Mouse (Mus musculus) G1E (cell line): ENCODE results near the gene Lmtk2. TPM values are rescaled to one million over a fixed set of nuclear protein-coding genes. Genes with fewer than 3 reads are reported as not detected.

Source experiments
- ATAC-seq: 2 replicates; pipeline ENCODE4 v1.8.0; 2016; ENCODE audit warnings: mild to moderate bottlenecking; ENCODE audit not compliant: insufficient number of reproducible peaks, poor library complexity, low FRiP score, severe bottlenecking; ENCODE audit errors: extremely low read depth
- DNase-seq: peaks from one replicate; pipeline ENCODE4 v3.0.0; 2012; ENCODE audit warnings: low spot score
- H3K27me3 ChIP-seq: 2 replicates; pipeline ENCODE4 v1.6.1; 2012; ENCODE audit warnings: mild to moderate bottlenecking, low read length, inconsistent platforms; ENCODE audit not compliant: insufficient read depth
- H3K36me3 ChIP-seq: replicated peaks from 2 replicates; pipeline ENCODE3; 2012; ENCODE audit warnings: mild to moderate bottlenecking, inconsistent platforms
- H3K4me1 ChIP-seq: 2 replicates; pipeline ENCODE4 v1.6.1; 2012; ENCODE audit warnings: low read depth, low read length, inconsistent platforms, mixed read lengths; ENCODE audit not compliant: insufficient read depth
- H3K4me3 ChIP-seq: 2 replicates; pipeline ENCODE4 v1.5.1; 2012; ENCODE audit warnings: low read depth, mild to moderate bottlenecking, inconsistent platforms, low read length, moderate library complexity, mixed read lengths
- H3K9me3 ChIP-seq: replicated peaks from 2 replicates; pipeline ENCODE4 v1.6.1; 2012; ENCODE audit warnings: inconsistent platforms
- CTCF ChIP-seq: IDR thresholded peaks from 2 replicates; pipeline ENCODE4 v1.5.1; 2012; ENCODE audit warnings: low read depth, low read length, inconsistent platforms, mixed read lengths
- GATA1 ChIP-seq: IDR thresholded peaks from 2 replicates; pipeline ENCODE4 v1.6.1; 2012; ENCODE audit warnings: borderline replicate concordance, low read length, inconsistent platforms, mixed read lengths
- GATA2 ChIP-seq: IDR thresholded peaks from 2 replicates; pipeline ENCODE4 v1.6.1; 2012; ENCODE audit warnings: low read depth, low read length, inconsistent platforms, borderline replicate concordance
- POLR2AphosphoS5 ChIP-seq: IDR thresholded peaks from 2 replicates; pipeline ENCODE4 v1.6.1; 2012; ENCODE audit warnings: low read depth, low read length, inconsistent platforms; ENCODE audit not compliant: insufficient replicate concordance
- TAL1 ChIP-seq: conservative IDR thresholded peaks from 2 replicates; pipeline ENCODE4 v1.6.1; 2012; ENCODE audit warnings: low read depth, low read length, inconsistent platforms, mixed read lengths
- polyA plus RNA-seq: library from polyadenylated mRNA; stranded (reverse); fragments of >175 nt; gene quantifications from 2 replicates; pipeline ENCODE4 v1.2.3, GENCODE M21; 2012
- total RNA-seq, 2 experiments: library from RNA; stranded (forward) in 1 of 2; stranded (reverse) in 1 of 2; fragments of 200-1000 nt in 1 of 2; fragments of >200 nt in 1 of 2; fragmentation: Nextera tagmentation in 1 of 2; gene quantifications; 2 replicates each; pipeline ENCODE4 v1.2.3; 2014 to 2017

Lmtk2 gene
- total and polyA plus RNA-seq, 3 experiments: 9.3 to 29.0 (median 11.7) TPM

GRCm38 (mm10) chr5:144114068-144114467 lies 13.8 kb downstream of the Lmtk2 start:
- ATAC-seq (no peak), DNase-seq (no peak)
- Histone ChIP-seq H3K36me3 (peaks cover 43% of the 10 kb centered on the region), H3K4me3 (no peak overlapping the region), H3K27me3 (no peaks in the 10 kb centered on the region), H3K9me3 (no peaks in the 10 kb centered on the region), H3K4me1 (peaks cover 26% of the 10 kb centered on the region)
- TF ChIP-seq POLR2AphosphoS5 (no peak), GATA2 (no peak), TAL1 (no peak), CTCF (no peak), GATA1 (no peak)

GRCm38 (mm10) chr5:144114970-144115627 lies 14.9 kb downstream of the Lmtk2 start:
- Histone ChIP-seq H3K36me3 (peaks cover 35% of the 10 kb centered on the region), H3K4me1 (peaks cover 26% of the 10 kb centered on the region), H3K9me3 (no peaks in the 10 kb centered on the region), H3K4me3 (no peak overlapping the region), H3K27me3 (no peaks in the 10 kb centered on the region)
- ATAC-seq (no peak), DNase-seq (no peak)
- TF ChIP-seq TAL1 (no peak), POLR2AphosphoS5 (no peak), GATA2 (no peak), CTCF (no peak), GATA1 (no peak)

GRCm38 (mm10) chr5:144115628-144115977 lies 15.4 kb downstream of the Lmtk2 start:
- H3K4me1 ChIP-seq: peaks cover 25% of the 10 kb centered on the region
- H3K27me3 ChIP-seq: no peaks in the 10 kb centered on the region
- peaks cover 31% of the 10 kb centered on the region for H3K36me3 ChIP-seq
- DNase-seq (no peak), ATAC-seq (no peak)
- H3K9me3 ChIP-seq: no peaks in the 10 kb centered on the region
- TF ChIP-seq CTCF (no peak), GATA2 (no peak), GATA1 (no peak), TAL1 (no peak), POLR2AphosphoS5 (no peak)
- H3K4me3 ChIP-seq: no peak overlapping the region

GRCm38 (mm10) chr5:144118271-144118670 lies 18.0 kb downstream of the Lmtk2 start:
- H3K4me1 ChIP-seq: peaks cover 6% of the 10 kb centered on the region
- no peak for ATAC-seq
- peaks cover 25% of the 10 kb centered on the region for H3K36me3 ChIP-seq
- no peaks in the 10 kb centered on the region for H3K27me3 ChIP-seq
- no peaks in the 10 kb centered on the region for H3K9me3 ChIP-seq
- no peak for TF ChIP-seq GATA1
- TF ChIP-seq GATA2: no peak
- no peak for TF ChIP-seq CTCF
- no peak for TF ChIP-seq TAL1
- no peak for TF ChIP-seq POLR2AphosphoS5
- DNase-seq: no peak
- no peak overlapping the region for H3K4me3 ChIP-seq

GRCm38 (mm10) chr5:144119286-144119685 lies 19.1 kb downstream of the Lmtk2 start:
- Histone ChIP-seq H3K4me3 (no peak overlapping the region), H3K9me3 (no peaks in the 10 kb centered on the region), H3K4me1 (peaks cover 5% of the 10 kb centered on the region; the same call in 1 of the 2 replicates), H3K36me3 (peaks cover 25% of the 10 kb centered on the region), H3K27me3 (no peaks in the 10 kb centered on the region)
- TF ChIP-seq POLR2AphosphoS5: no peak
- TF ChIP-seq GATA2: no peak
- no peak for TF ChIP-seq CTCF
- no peak for DNase-seq
- ATAC-seq: no peak

GRCm38 (mm10) chr5:144121489-144121888 lies 21.3 kb downstream of the Lmtk2 start:
- peaks cover 21% of the 10 kb centered on the region for H3K4me1 ChIP-seq
- ATAC-seq: no peak
- TF ChIP-seq GATA2: no peak
- no peak for TF ChIP-seq CTCF
- TF ChIP-seq POLR2AphosphoS5: no peak
- TF ChIP-seq GATA1: no peak
- TF ChIP-seq TAL1: no peak

GRCm38 (mm10) chr5:144125979-144126755 lies 25.9 kb downstream of the Lmtk2 start:
- TF ChIP-seq TAL1 (no peak), GATA1 (no peak), POLR2AphosphoS5 (no peak), CTCF (no peak), GATA2 (no peak)
- peaks cover 53% of the 10 kb centered on the region for H3K36me3 ChIP-seq
- no peaks in the 10 kb centered on the region for H3K27me3 ChIP-seq
- H3K4me1 ChIP-seq: peaks cover 20% of the 10 kb centered on the region
- H3K9me3 ChIP-seq: no peaks in the 10 kb centered on the region
- H3K4me3 ChIP-seq: no peak overlapping the region
- ATAC-seq (peak; percentile 34), DNase-seq (no peak)

More at GRCm38 (mm10) chr5:144121489-144121888, 21.3 kb downstream of the Lmtk2 start:
- H3K9me3 ChIP-seq: no peaks in the 10 kb centered on the region
- no peak for DNase-seq
- no peaks in the 10 kb centered on the region for H3K27me3 ChIP-seq
- H3K4me3 ChIP-seq: no peak overlapping the region
- peaks cover 32% of the 10 kb centered on the region for H3K36me3 ChIP-seq
